In genomic region chr6:72388266-72388665, GRCm38 (mm10) we compare ENCODE assay signal across 19 mouse cellular contexts. TPM values are rescaled to one million over a fixed set of nuclear protein-coding genes. Genes with fewer than 3 reads are reported as not detected.
DNase-seq lines count a peak whose midpoint lies in the region; ATAC-seq and TF ChIP-seq lines count a peak whose summit lies in the region.
"Had no signal": no experiment of that assay in that cellular context is flagged by ENCODE, and none has a peak within 500 bp of the region (broad histone marks: within the 10 kb centered on the region; RNA-seq: fewer than 3 reads in every experiment).

No protein-coding gene starts in this region.

- no peak for TF ChIP-seq POLR2A in bone marrow, adult 2 months (IDR thresholded peaks at IDR 0.05; ENCODE audit: borderline replicate concordance, control insufficient read depth, low read depth, low read length)

- H3K4me1 ChIP-seq in kidney, embryonic 16.5 days (ENCODE audit: insufficient read depth, low read length) = peaks cover 36% of the 10 kb centered on the region
- H3K4me1 ChIP-seq in bone marrow, adult 2 months (ENCODE audit: control insufficient read depth, insufficient read depth, low read length) = peaks cover 4% of the 10 kb centered on the region
- H3K4me1 ChIP-seq in liver, embryonic 14.5 days (replicated peaks; ENCODE audit: control insufficient read depth in 2 of 2, insufficient read depth in 2 of 2, low read length in 1 of 2) = peaks cover 53 to 64% of the 10 kb centered on the region in 2 experiments

- no peaks in the 10 kb centered on the region for H3K9me3 ChIP-seq in kidney, embryonic 16.5 days (ENCODE audit: low read length)
- no peaks in the 10 kb centered on the region for H3K9me3 ChIP-seq in liver, embryonic 14.5 days (ENCODE audit: control insufficient read depth, low read length)
- H3K9me3 ChIP-seq: embryonic facial prominence, embryonic 13.5 days; midbrain, embryonic 15.5 days; neural tube, embryonic 13.5 days had no signal

- H3K9ac ChIP-seq in kidney, embryonic 16.5 days (replicated peaks; ENCODE audit: low read length) = 0 out of 2 replicates have a peak overlapping the region, but pooled peaks have one; percentile 85
- H3K9ac ChIP-seq in liver, embryonic 14.5 days (replicated peaks) = peak overlapping the region; percentile 99
- H3K9ac ChIP-seq: forebrain, postnatal 0 days; hindbrain, embryonic 14.5 days; midbrain, embryonic 15.5 days; neural tube, embryonic 13.5 days had no signal

- H3K27ac ChIP-seq in gastrocnemius, adult 2 months = peak overlapping the region; percentile 98
- H3K27ac ChIP-seq in kidney, embryonic 16.5 days (ENCODE audit: low read length) = no peak overlapping the region
- peak overlapping the region; percentile 99; the same call in 1 of the 2 replicates for H3K27ac ChIP-seq in bone marrow, adult 2 months (ENCODE audit: control insufficient read depth, insufficient read depth, low read depth, low read length, poor library complexity)
- peak overlapping the region; percentile 99 for H3K27ac ChIP-seq in liver, embryonic 14.5 days
- H3K27ac ChIP-seq: embryonic facial prominence, embryonic 13.5 days; hindbrain, embryonic 14.5 days; midbrain, embryonic 15.5 days; neural tube, embryonic 13.5 days had no signal

- H3K4me2 ChIP-seq in kidney, embryonic 16.5 days (replicated peaks; ENCODE audit: low read depth, low read length) = peak overlapping the region; percentile 77; the same call in 1 of the 2 replicates
- H3K4me2 ChIP-seq in liver, embryonic 14.5 days (ENCODE audit: low read depth) = peak overlapping the region; percentile 79
- H3K4me2 ChIP-seq: hindbrain, embryonic 14.5 days; midbrain, embryonic 15.5 days had no signal

- TF ChIP-seq CTCF in gastrocnemius, adult 2 months (IDR thresholded peaks at IDR 0.05) = no peak
- TF ChIP-seq CTCF in bone marrow, adult 2 months (IDR thresholded peaks at IDR 0.05; ENCODE audit: control insufficient read depth, insufficient read depth, low read length) = no peak
- TF ChIP-seq CTCF in liver, embryonic 14.5 days (IDR thresholded peaks at IDR 0.05; ENCODE audit: low read depth) = no peak

- no peak for TF ChIP-seq EP300 in liver, embryonic 14.5 days (IDR thresholded peaks at IDR 0.05; ENCODE audit: low read depth)

- no peak for ATAC-seq in kidney, embryonic 16.5 days (ENCODE audit: low FRiP score, low TSS enrichment)
- ATAC-seq in liver, embryonic 14.5 days (ENCODE audit: insufficient read depth) = no peak
- ATAC-seq in erythroid progenitor cell, adult 5-6 weeks (replicated peaks; ENCODE audit: low FRiP score, poor library complexity, severe bottlenecking) = no peak
- ATAC-seq: forebrain, postnatal 0 days; midbrain, embryonic 15.5 days had no signal

- H3K4me3 ChIP-seq in gastrocnemius, adult 2 months = peak overlapping the region; percentile 70; the same call in 1 of the 2 replicates
- peak overlapping the region; percentile 70; the same call in 1 of the 2 replicates for H3K4me3 ChIP-seq in kidney, embryonic 16.5 days (ENCODE audit: low read length)
- peak overlapping the region; percentile 15 for H3K4me3 ChIP-seq in bone marrow, adult 2 months (replicated peaks; ENCODE audit: control insufficient read depth, low read depth, low read length)
- peak overlapping the region; percentile 91 to 97 for H3K4me3 ChIP-seq in liver, embryonic 14.5 days (ENCODE audit: insufficient read depth in 1 of 2, low read depth in 2 of 2, low read length in 2 of 2)
- H3K4me3 ChIP-seq: midbrain, embryonic 15.5 days; neural tube, embryonic 13.5 days had no signal

- intact Hi-C loops in gastrocnemius, adult 2 months (cut with DNase I) = no loop called here

- no peak for DNase-seq in gastrocnemius, adult 2 months
- DNase-seq in gastrocnemius, adult 8-10 months (ENCODE audit: low spot score in 2 of 2) = no peak
- DNase-seq in kidney, adult 8-10 months = no peak
- no peak for DNase-seq in liver, embryonic 14.5 days (ENCODE audit: low read depth in 3 of 3, low spot score in 3 of 3)
- no peak for DNase-seq in layer of hippocampus, postnatal 14 days (ENCODE audit: low spot score in 2 of 2)
- DNase-seq: adrenal gland, postnatal 10 days; cerebellum, postnatal 36 days; forebrain, postnatal 0 days; gastrocnemius, postnatal 36 days; kidney, postnatal 25 days; lung, adult 2 months; right cerebral cortex, adult 18-20 months had no signal

- 57% methylated on average over 10 of the region's 10 CpGs for WGBS in kidney, embryonic 16.5 days
- WGBS in bone marrow, adult 2 months = 52% methylated on average over 10 of the region's 10 CpGs
- WGBS in liver, embryonic 14.5 days (ENCODE audit: insufficient replicate concordance) = 46% methylated on average over 10 of the region's 10 CpGs

- peaks cover 15% of the 10 kb centered on the region for H3K36me3 ChIP-seq in kidney, embryonic 16.5 days (ENCODE audit: insufficient read depth, low read length)
- H3K36me3 ChIP-seq in liver, embryonic 14.5 days (replicated peaks; ENCODE audit: control insufficient read depth, insufficient read depth, low read depth) = peaks cover 33% of the 10 kb centered on the region
- H3K36me3 ChIP-seq: midbrain, embryonic 15.5 days; neural tube, embryonic 13.5 days had no signal

- no peaks in the 10 kb centered on the region for H3K27me3 ChIP-seq in kidney, embryonic 16.5 days (ENCODE audit: insufficient read depth, low read length)
- H3K27me3 ChIP-seq in liver, embryonic 14.5 days (ENCODE audit: control insufficient read depth, insufficient read depth, low read length) = no peaks in the 10 kb centered on the region
- H3K27me3 ChIP-seq: embryonic facial prominence, embryonic 13.5 days had no signal

RNA-seq across cellular contexts. Expression of gene Vamp8, which starts 2.2 kb away (rescaled TPM):
- total RNA-seq in gastrocnemius, adult 2 months (2021) = 10 to 100 TPM; 50.4 to 58.0 TPM
- 10 to 100 TPM; 37.1 to 47.8 (median 45.0) TPM for total RNA-seq in gastrocnemius, adult 8-10 months (2022)
- polyA plus RNA-seq in kidney, embryonic 16.5 days (2015; fragmentation: Nextera tagmentation; extraction: Ambion mirVana) = 154 and 180 TPM in 2 replicates
- 483 and 542 TPM in 2 replicates for polyA plus RNA-seq in bone marrow, adult 2 months (2011; ENCODE audit: insufficient read depth, insufficient read length, low replicate concordance, missing spikeins)
- 129 and 188 TPM in 2 replicates for polyA plus RNA-seq in liver, embryonic 14.5 days (2012; rRNA removed)
- 266 and 276 TPM in 2 replicates for polyA plus RNA-seq in liver, embryonic 14.5 days (2014; fragmentation: Nextera tagmentation; extraction: Ambion mirVana)
- 10 to 100 TPM; 11.4 to 15.3 TPM for total RNA-seq in layer of hippocampus, postnatal 14 days (2021)
- 234 and 259 TPM in 2 replicates for total RNA-seq in erythroid progenitor cell, adult 5-6 weeks (2015; ENCODE audit: low replicate concordance)
- 212 and 229 TPM in 2 replicates for total RNA-seq in erythroid progenitor cell, adult 5-6 weeks (2017; ENCODE audit: low replicate concordance)

RNA-seq across cellular contexts. Expression of gene Vamp5, which starts 8.0 kb away (rescaled TPM):
- total RNA-seq in gastrocnemius, adult 2 months (2021) = 100 to 1,000 TPM in 1 of 2 experiments, 10 to 100 TPM in 1; 97.5 to 102 TPM
- total RNA-seq in gastrocnemius, adult 8-10 months (2022) = 100 to 1,000 TPM; 103 to 116 (median 107) TPM
- 35.7 and 42.5 TPM in 2 replicates for polyA plus RNA-seq in kidney, embryonic 16.5 days (2015; fragmentation: Nextera tagmentation; extraction: Ambion mirVana)
- polyA plus RNA-seq in bone marrow, adult 2 months (2011; ENCODE audit: insufficient read depth, insufficient read length, low replicate concordance, missing spikeins) = 80.8 and 96.2 TPM in 2 replicates
- 72.5 and 80.0 TPM in 2 replicates for polyA plus RNA-seq in liver, embryonic 14.5 days (2012; rRNA removed)
- 81.0 and 94.5 TPM in 2 replicates for polyA plus RNA-seq in liver, embryonic 14.5 days (2014; fragmentation: Nextera tagmentation; extraction: Ambion mirVana)
- 1 to 10 TPM; 3.7 to 4.2 TPM for total RNA-seq in layer of hippocampus, postnatal 14 days (2021)
- 85.1 and 98.0 TPM in 2 replicates for total RNA-seq in erythroid progenitor cell, adult 5-6 weeks (2015; ENCODE audit: low replicate concordance)
- 23.8 and 24.3 TPM in 2 replicates for total RNA-seq in erythroid progenitor cell, adult 5-6 weeks (2017; ENCODE audit: low replicate concordance)

RNA-seq across cellular contexts. Expression of gene Rnf181, which starts 21.5 kb away (rescaled TPM):
- 10 to 100 TPM; 24.9 to 26.6 TPM for total RNA-seq in gastrocnemius, adult 2 months (2021)
- 10 to 100 TPM; 23.5 to 29.8 (median 28.0) TPM for total RNA-seq in gastrocnemius, adult 8-10 months (2022)
- 153 and 164 TPM in 2 replicates for polyA plus RNA-seq in kidney, embryonic 16.5 days (2015; fragmentation: Nextera tagmentation; extraction: Ambion mirVana)
- polyA plus RNA-seq in bone marrow, adult 2 months (2011; ENCODE audit: insufficient read depth, insufficient read length, low replicate concordance, missing spikeins) = 62.6 and 104 TPM in 2 replicates
- 40.3 and 42.8 TPM in 2 replicates for polyA plus RNA-seq in liver, embryonic 14.5 days (2012; rRNA removed)
- polyA plus RNA-seq in liver, embryonic 14.5 days (2014; fragmentation: Nextera tagmentation; extraction: Ambion mirVana) = 68.0 and 75.4 TPM in 2 replicates
- total RNA-seq in layer of hippocampus, postnatal 14 days (2021) = 10 to 100 TPM; 78.0 to 85.6 TPM
- 68.5 and 96.0 TPM in 2 replicates for total RNA-seq in erythroid progenitor cell, adult 5-6 weeks (2015; ENCODE audit: low replicate concordance)
- 56.4 and 69.8 TPM in 2 replicates for total RNA-seq in erythroid progenitor cell, adult 5-6 weeks (2017; ENCODE audit: low replicate concordance)

RNA-seq across cellular contexts. Expression of gene Ggcx, which starts 25.8 kb away (rescaled TPM):
- total RNA-seq in gastrocnemius, adult 2 months (2021) = 10 to 100 TPM; 12.2 to 17.3 TPM
- 10 to 100 TPM; 10.3 to 13.5 (median 10.5) TPM for total RNA-seq in gastrocnemius, adult 8-10 months (2022)
- 31.4 and 35.6 TPM in 2 replicates for polyA plus RNA-seq in kidney, embryonic 16.5 days (2015; fragmentation: Nextera tagmentation; extraction: Ambion mirVana)
- polyA plus RNA-seq in bone marrow, adult 2 months (2011; ENCODE audit: insufficient read depth, insufficient read length, low replicate concordance, missing spikeins) = 2.6 and 8.1 TPM in 2 replicates
- 10.9 and 11.3 TPM in 2 replicates for polyA plus RNA-seq in liver, embryonic 14.5 days (2012; rRNA removed)
- 5.7 and 6.5 TPM in 2 replicates for polyA plus RNA-seq in liver, embryonic 14.5 days (2014; fragmentation: Nextera tagmentation; extraction: Ambion mirVana)
- 10 to 100 TPM; 21.0 to 22.1 TPM for total RNA-seq in layer of hippocampus, postnatal 14 days (2021)
- total RNA-seq in erythroid progenitor cell, adult 5-6 weeks (2015; ENCODE audit: low replicate concordance) = 1.4 and 7.1 TPM in 2 replicates
- 2.6 and 5.9 TPM in 2 replicates for total RNA-seq in erythroid progenitor cell, adult 5-6 weeks (2017; ENCODE audit: low replicate concordance)

RNA-seq across cellular contexts. Expression of gene Tmem150a, which starts 33.0 kb away (rescaled TPM):
- total RNA-seq in gastrocnemius, adult 2 months (2021) = 10 to 100 TPM; 21.0 to 24.2 TPM
- total RNA-seq in gastrocnemius, adult 8-10 months (2022) = 10 to 100 TPM; 16.5 to 24.2 (median 20.8) TPM
- polyA plus RNA-seq in kidney, embryonic 16.5 days (2015; fragmentation: Nextera tagmentation; extraction: Ambion mirVana) = 40.8 and 43.9 TPM in 2 replicates
- polyA plus RNA-seq in bone marrow, adult 2 months (2011; ENCODE audit: insufficient read depth, insufficient read length, low replicate concordance, missing spikeins) = 2.2 and 10.2 TPM in 2 replicates
- 39.0 and 58.3 TPM in 2 replicates for polyA plus RNA-seq in liver, embryonic 14.5 days (2012; rRNA removed)
- 43.6 and 48.0 TPM in 2 replicates for polyA plus RNA-seq in liver, embryonic 14.5 days (2014; fragmentation: Nextera tagmentation; extraction: Ambion mirVana)
- total RNA-seq in layer of hippocampus, postnatal 14 days (2021) = 10 to 100 TPM; 12.6 to 13.7 TPM
- total RNA-seq in erythroid progenitor cell, adult 5-6 weeks (2015; ENCODE audit: low replicate concordance) = 3.2 and 11.7 TPM in 2 replicates
- 0.61 TPM in 1 of 2 replicates, not detected in the other for total RNA-seq in erythroid progenitor cell, adult 5-6 weeks (2017; ENCODE audit: low replicate concordance)

Comparison
In these comparisons a context has a peak if more than half of its experiments do, and no peak if none do; other contexts are left out.
1. H3K4me3 ChIP-seq: peak in every context shown above with its lines; median percentile 94 in liver, embryonic 14.5 days; 70 in gastrocnemius, adult 2 months; 70 in kidney, embryonic 16.5 days; 15 in bone marrow, adult 2 months.
2. RNA of gene Vamp5, which starts 8.0 kb away (total RNA-seq): 103 to 116 TPM in gastrocnemius, adult 8-10 months, 97.5 to 102 TPM in gastrocnemius, adult 2 months and 23.8 to 98.0 TPM in erythroid progenitor cell, adult 5-6 weeks; 3.7 to 4.2 TPM in layer of hippocampus, postnatal 14 days; every median in the first group is over 4 times any median in the second.